Mouse (Mus musculus) hematopoietic stem cell, adult 5-6 weeks (primary cell): ENCODE data around the gene Stk10. TPM values are rescaled to one million over a fixed set of nuclear protein-coding genes. Genes with fewer than 3 reads are reported as not detected.

Source experiments
- ATAC-seq, 2 experiments: fragments of 125-278 bp in 1 of 2; replicated peaks in 1 of 2; 2 replicates each; pipeline ENCODE4 v1.8.0; 2016 to 2017; ENCODE audit warnings: inconsistent platforms in 2 of 2, mild to moderate bottlenecking in 2 of 2, moderate number of reproducible peaks in 2 of 2, low read depth in 1 of 2, moderate TSS enrichment in 1 of 2; ENCODE audit not compliant: low FRiP score in 2 of 2, poor library complexity in 2 of 2, severe bottlenecking in 2 of 2, insufficient read depth in 1 of 2, low TSS enrichment in 1 of 2
- total RNA-seq: library from RNA; stranded (forward); fragments of 172-1452, 232-1000 nt; gene quantifications from 2 replicates; pipeline ENCODE4 v1.2.3, GENCODE M21; 2017

Gene Stk10
- total RNA-seq, 1 experiment from 2014 or later: 32.7 TPM

DNA sequence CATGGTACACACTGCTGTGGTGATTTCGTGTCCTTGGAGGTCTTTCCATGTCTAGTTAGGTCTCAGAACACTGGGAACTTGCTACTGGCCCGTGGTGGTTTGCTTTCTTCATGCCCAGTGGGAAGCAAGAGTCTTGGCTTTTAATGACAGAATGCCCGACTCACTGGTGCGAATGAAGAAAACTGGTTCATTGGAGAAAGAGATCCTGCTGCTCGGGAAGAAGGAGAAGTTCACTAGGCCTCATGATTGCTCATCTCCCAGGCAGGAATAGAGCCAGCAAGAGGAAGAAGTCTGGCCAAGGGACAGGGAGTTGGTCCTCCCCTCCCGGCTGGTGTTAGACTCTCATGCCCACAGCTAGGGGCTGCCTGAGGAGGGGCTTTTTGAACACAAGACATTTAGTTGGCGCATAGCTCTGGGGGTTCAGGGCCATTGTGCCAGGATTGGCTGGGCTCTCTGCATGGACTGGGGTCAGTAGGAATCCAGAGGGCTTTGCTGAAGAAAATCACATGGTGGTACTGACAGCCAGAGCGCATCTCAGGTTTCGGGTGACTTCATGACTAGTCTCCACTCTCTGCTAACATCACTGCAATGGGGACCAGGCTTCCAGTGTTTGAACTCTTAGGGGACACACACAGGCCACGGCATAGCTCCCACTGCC is 23.4 kb downstream of the Stk10 start:
- ATAC-seq: no peak

- ATAC-seq: no peak
These were observed 24.9 kb downstream of the Stk10 start for GRCm38 (mm10) chr11:32558026-32558425.

DNA sequence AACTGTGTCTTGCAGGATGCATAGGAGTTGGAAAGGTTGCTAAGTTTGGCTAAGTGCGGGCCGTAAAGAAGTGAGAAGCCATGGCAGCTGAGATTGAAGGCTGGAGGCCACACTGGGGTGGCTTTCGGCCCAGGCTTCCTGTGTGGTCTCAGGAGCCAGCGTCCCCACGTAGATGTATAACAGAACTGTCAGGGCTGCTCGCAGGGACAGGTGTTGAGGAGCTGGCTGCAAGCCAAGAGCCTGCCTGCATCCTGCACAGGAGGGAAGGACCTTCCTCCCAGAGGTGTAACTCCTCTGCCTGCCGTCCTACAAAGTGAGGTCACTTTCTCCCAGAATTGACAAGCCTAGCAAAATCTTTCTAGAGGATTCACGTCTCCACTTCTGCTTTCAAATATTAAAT is 25.6 kb downstream of the Stk10 start:
- ATAC-seq: peak; percentile 82 to 84

- ATAC-seq: no peak
These were observed 27.1 kb downstream of the Stk10 start for GRCm38 (mm10) chr11:32560015-32560770.

- ATAC-seq: no peak
These were observed 28.6 kb downstream of the Stk10 start for GRCm38 (mm10) chr11:32561465-32562355.

DNA sequence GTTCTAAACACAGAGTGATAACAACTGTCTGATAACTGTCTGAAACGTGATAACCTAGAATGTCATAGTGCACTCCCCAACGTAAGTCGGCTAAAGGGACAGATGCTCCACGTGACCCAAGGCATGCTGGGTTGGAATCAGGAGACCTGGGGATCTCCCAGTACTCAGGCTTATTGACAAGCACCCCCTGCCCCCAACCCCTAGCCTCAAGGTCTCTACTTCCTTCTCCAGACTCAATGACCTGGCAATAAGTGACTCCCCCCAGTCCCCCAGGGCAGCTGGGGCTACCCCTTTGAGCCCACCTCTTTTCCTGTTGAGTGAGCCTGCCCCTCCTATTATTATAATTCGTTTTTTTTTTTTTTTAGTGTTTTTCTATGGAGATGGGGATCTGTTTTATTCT is 29.6 kb downstream of the Stk10 start:
- ATAC-seq: no peak

DNA sequence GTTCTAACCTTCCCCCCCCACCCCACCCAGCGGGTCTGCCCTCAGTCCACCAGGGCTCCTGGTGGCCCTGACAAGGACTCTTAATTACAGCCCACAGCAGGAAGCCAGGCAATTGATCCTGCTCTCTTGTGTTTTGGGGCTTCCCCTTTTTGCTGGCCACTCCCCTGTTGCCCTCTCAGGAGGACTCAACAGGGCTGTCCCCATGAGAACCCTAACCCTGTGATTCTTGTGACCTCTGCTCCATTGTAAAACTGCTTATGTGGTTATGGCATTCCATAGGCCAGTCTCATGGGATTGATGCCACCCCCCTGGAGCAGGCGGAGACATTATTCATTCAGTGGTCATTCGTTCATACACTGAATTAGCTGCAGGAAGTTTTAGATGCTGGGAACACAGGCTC is 30.6 kb downstream of the Stk10 start:
- peak; percentile 47 to 56 for ATAC-seq

GRCm38 (mm10) chr11:32564629-32565028 is 31.5 kb downstream of the Stk10 start:
- ATAC-seq: no peak

- peak; percentile 90 for ATAC-seq
These were observed 32.0 kb downstream of the Stk10 start for GRCm38 (mm10) chr11:32565088-32565487.

DNA sequence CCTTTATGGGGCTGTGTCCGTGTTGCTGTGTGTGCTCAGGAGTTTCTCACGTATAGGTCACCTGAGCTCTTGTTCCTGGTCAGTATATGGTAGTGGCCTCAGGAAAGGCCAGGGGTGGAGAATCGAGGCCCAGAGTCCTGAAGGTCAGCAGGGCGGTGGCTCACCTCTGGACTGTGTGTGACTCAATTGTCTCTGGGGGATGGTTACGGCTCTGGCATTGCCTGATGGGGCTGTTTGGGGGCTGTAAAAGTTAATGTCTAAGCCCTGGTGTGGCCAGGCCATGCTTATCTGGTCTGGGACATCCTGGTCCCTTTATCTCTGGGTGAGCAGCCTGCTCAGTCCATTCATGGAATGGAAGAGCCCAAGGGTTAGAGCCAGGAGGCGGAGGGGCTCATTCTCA is 33.1 kb downstream of the Stk10 start:
- ATAC-seq: no peak

DNA sequence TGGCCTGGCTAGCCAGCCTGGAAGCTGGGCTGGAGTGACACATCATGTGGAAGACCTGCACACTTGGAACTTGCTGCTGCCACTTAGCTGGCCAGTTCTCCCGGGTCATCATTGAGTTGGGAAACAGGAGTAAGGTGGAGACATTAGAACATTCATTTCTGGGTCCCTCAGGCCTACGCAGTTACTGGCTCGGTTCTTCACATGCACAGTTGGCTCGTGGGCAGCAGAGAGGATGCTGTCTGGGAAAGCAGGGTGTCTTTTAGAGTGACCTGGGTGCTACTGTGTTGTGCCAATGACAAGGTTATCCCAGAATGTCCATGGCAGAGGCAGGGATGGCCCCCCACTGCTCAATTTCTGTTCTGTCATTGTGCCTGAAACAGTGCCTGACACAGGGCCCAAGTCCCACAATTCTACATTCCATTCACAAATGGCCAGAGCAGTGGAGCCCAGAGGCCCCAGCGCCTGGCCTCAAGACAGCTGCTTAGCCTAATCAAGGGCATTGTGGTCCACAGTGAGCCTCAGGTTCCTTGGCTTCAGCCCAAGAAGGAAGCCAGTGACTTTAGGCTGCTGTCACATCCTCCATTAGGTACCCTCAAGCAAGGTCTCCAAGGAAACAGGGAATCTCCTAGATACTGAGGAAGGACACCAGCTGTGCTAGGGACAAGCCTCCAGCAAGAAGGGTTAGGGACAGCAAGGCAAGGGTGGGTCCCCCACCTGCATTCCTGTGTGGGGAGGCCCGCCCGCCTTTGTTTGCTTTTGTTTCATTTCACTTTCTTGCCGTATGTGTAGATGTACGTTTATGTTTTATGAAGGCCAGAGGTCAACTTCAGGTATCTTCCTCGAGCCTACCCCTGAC is 34.1 kb downstream of the Stk10 start:
- no peak for ATAC-seq

DNA sequence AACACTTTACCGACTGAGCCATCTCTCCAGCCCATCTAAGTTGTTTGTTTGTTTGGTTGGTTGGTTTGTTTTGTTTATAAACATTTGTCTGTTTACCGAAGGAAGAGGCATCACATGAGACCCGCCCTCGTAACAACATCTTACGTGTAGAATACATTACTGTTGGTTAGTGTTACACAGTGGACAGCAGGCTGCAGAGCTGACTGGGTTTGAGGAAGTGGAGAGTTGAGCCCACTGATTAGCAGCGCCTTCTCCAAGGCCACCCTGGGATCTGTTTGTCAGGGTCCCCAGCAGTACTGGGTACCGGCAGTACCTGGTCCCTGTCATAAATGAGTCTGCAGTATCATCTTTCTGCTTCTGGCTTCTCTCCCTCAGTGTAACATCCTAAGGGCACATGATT is 35.0 kb downstream of the Stk10 start:
- ATAC-seq: no peak

- ATAC-seq: no peak
These were observed 35.7 kb downstream of the Stk10 start for GRCm38 (mm10) chr11:32568637-32569293.

DNA sequence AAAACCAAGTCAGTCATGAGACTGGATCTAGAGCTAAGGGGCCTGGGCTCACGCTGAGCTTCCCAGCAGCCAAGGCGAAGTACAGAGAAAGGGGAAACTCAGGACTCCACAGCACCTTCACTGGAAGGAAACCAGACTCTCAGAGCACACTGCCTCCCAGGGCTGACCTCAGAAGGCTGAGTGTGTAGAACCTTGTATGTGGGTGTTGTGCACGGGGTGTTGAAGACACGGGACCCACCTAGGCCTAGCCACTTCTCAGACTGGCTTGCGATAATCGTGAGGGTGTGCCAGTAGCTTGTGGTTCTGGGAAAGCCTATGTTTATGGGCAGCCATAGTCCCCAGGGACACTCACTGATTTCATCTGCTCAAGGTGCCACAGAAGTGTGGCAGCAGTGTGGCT is 38.0 kb downstream of the Stk10 start:
- peak; percentile 48 to 77; a peak in 3 of 4 replicates for ATAC-seq

GRCm38 (mm10) chr11:32573669-32574068 is 40.6 kb downstream of the Stk10 start:
- ATAC-seq: no peak

DNA sequence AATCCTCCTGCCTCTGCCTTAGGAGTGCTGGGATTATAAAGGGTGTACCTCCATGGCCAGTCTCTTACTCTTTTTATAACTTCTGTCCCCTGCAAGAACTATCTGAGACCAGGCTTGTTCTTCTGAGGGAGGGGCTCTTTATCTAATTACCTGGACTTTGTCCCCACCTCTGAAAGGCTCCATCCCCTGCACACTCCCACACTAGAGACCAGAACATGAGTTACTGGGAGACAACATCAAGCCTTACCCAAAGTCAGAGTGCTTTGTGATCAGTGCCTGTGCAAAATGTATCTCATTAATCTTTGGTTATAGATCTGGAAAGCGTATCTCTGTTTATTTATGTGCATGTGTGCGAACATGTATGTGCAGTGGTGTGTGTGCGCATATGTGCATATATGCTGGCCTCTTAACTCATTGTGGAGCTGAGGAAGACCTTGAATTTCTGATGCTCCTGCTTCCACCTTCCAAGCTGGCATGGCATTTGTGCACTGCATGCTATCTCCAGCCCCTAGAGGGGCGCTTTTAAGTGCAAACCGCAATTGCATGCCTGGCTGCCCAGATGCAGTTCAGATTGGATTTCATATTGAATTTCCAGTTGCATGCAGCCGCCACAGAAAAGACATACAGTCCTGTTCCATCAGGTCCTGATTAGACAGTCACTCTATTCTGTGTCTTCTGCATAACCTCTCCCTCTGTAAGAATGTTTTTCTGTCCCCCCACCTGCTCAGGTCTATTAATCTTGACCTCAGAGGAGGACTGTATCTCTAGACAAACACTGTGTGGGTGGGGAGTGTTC is 43.1 kb downstream of the Stk10 start:
- ATAC-seq: no peak
